Comparison of ENCODE assay signal across 8 mouse cellular contexts in the genomic region with DNA sequence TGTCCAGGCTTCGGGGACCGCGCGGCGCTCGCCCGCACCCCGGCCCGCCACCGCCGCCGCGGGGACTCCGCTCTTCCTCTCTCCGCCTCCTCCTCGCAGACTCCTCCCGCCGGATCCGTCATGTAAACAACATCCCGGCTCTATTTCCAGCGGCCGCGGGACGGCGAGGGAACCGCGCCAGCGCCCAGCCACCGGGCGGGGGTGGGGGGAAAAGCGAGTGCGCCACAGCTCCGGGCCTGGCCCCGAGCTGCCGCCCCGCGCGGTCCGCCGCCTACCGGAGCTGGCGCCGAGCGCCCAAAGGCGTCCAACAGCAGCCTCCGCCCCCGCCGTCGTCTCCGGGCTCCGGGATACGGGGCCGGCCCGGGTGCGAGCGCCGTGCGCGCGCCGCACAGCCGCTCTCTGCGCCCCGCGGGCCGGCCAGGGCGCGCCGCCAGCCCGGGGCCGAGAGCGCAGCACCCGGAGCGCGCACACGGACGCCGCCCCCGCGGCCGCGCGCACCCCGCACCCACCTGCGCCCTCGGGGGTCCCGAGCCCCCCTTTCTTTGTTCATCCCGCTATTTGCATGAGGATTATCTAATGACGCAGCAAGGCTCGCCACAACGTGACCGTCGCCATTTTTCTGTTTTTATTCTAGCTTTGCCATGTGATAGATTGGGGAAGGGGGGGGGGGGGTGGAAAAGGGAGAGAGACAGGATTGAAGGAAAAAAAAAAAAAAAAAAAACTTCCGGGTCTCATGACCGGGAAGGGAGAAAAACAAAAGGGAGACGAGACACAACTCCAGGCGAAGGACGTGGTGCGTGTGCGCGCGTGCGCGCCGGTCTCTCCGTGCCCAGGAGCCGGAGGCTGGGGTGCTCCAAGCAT.
DNase-seq lines count a peak whose midpoint lies in the region.

No protein-coding gene starts in this region.

- H3K9me3 ChIP-seq in megakaryocyte, embryonic 14.5 days: no peaks in the 10 kb centered on the region

- no peaks in the 10 kb centered on the region for H3K27me3 ChIP-seq in megakaryocyte, embryonic 14.5 days (replicated peaks)

- peaks cover 2% of the 10 kb centered on the region for H3K36me3 ChIP-seq in megakaryocyte, embryonic 14.5 days (replicated peaks; ENCODE audit: low read length)

- DNase-seq in WW6 (ENCODE audit: low read depth, low spot score): peak; percentile 67
- peak; percentile 85 for DNase-seq in embryo, embryonic 10 days (ENCODE audit: low spot score)
- DNase-seq in gastrocnemius, postnatal 10 days: peak; percentile 90
- DNase-seq in induced T-regulatory cell, adult 2 months (ENCODE audit: low read depth): peak; percentile 70
- peak; percentile 76 to 84 for DNase-seq in left cerebral cortex, adult 9 months (ENCODE audit: low spot score in 2 of 2)
- DNase-seq in right cerebral cortex, postnatal 10 days (ENCODE audit: low spot score in 2 of 2): peak; percentile 89 to 92
- DNase-seq in urinary bladder, postnatal 14 days (ENCODE audit: low spot score): peak; percentile 87

- peak overlapping the region; percentile 96 for H3K4me3 ChIP-seq in megakaryocyte, embryonic 14.5 days (replicated peaks)

- peaks cover 38% of the 10 kb centered on the region for H3K4me1 ChIP-seq in megakaryocyte, embryonic 14.5 days

Comparison
In these comparisons a context has a peak if more than half of its experiments do, and no peak if none do; other contexts are left out.
1. Peak in every context shown above with its lines: DNase-seq and H3K4me3 ChIP-seq.